Mouse (Mus musculus) cerebellum, adult 2 months (tissue): ENCODE data around the gene H2-Q6. TPM values are rescaled to one million over a fixed set of nuclear protein-coding genes. Genes with fewer than 3 reads are reported as not detected.
"Not testable (repeated sequence)": the region's sequence is repeated elsewhere in the genome, so short reads cannot be mapped to it uniquely, and the experiment has no call there.

Experiments
- DNase-seq, 2 experiments: peaks; one replicate each; pipeline ENCODE4 v3.0.0; 2021
- H3K27ac ChIP-seq: fragments of 200-500 bp; 2 replicates; pipeline ENCODE4 v1.5.1; 2012; ENCODE audit warnings: low read length, control low read depth, inconsistent platforms; ENCODE audit not compliant: insufficient read depth
- H3K27me3 ChIP-seq: fragments of 200-500 bp; 2 replicates; pipeline ENCODE4 v1.6.1; 2012; ENCODE audit warnings: inconsistent platforms, mild to moderate bottlenecking, low read length, moderate library complexity; ENCODE audit not compliant: control insufficient read depth, insufficient read depth
- H3K4me1 ChIP-seq: fragments of 200-500 bp; 2 replicates; pipeline ENCODE4 v1.6.1; 2011; ENCODE audit warnings: low read length; ENCODE audit not compliant: control insufficient read depth, insufficient read depth
- H3K4me3 ChIP-seq: fragments of 200-500 bp; replicated peaks from 2 replicates; pipeline ENCODE3; 2011; ENCODE audit warnings: mild to moderate bottlenecking, low read depth, low read length, control low read depth; ENCODE audit not compliant: insufficient read depth
- CTCF ChIP-seq: fragments of 200-500 bp; IDR thresholded peaks from 2 replicates; pipeline ENCODE4 v1.5.1; 2011; ENCODE audit warnings: low read depth, mild to moderate bottlenecking, control low read depth, low read length, moderate library complexity, borderline replicate concordance; ENCODE audit not compliant: insufficient read depth
- POLR2A ChIP-seq: fragments of 200-500 bp; IDR thresholded peaks from 2 replicates; pipeline ENCODE4 v1.6.1; 2011; ENCODE audit warnings: low read length, control low read depth, borderline replicate concordance; ENCODE audit not compliant: insufficient read depth
- WGBS: fragments of 180-500 bp; shearing (Covaris S2); methylation state at CpG from one replicate; pipeline ENCODE4 v1.1.7; 2018; 5-methylcytosine and 5-hydroxymethylcytosine counted together
- polyA plus RNA-seq: library from polyadenylated mRNA; depleted of rRNA; stranded (reverse); fragments of >200 nt; gene quantifications from 2 replicates; pipeline ENCODE4 v1.2.3, GENCODE M21; 2012; rRNA removed

The H2-Q6 gene
- 0.90 and 1.4 TPM in 2 replicates for polyA plus RNA-seq

- H3K27me3 ChIP-seq, H3K4me1 ChIP-seq, H3K27ac ChIP-seq, H3K4me3 ChIP-seq: not testable (repeated sequence)
- DNase-seq, result peak in 1 of 2 experiments; percentile 17
- 2% methylated on average over 60 of the region's 66 CpGs for WGBS
Observed at GRCm38 (mm10) chr17:35424624-35425416, at the start of gene H2-Q6. TSS of gene H2-Q6 (plus strand) at chr17:35424850.

GRCm38 (mm10) chr17:35379369-35379728 lies 45.3 kb upstream of the H2-Q6 start, which contains the start of gene H2-Q4:
TSS of gene H2-Q4 (plus strand) at chr17:35379617.
- Histone ChIP-seq H3K27me3 (no peaks in the 10 kb centered on the region; the same call in 1 of the 2 replicates), H3K4me3 (peak within 1 kb of the TSS; percentile 52), H3K27ac (no peak within 1 kb of the TSS), H3K4me1 (no peaks in the 10 kb centered on the region)
- peak; percentile 58 to 64 for DNase-seq
- 2% methylated on average over 16 of the region's 16 CpGs for WGBS
- TF ChIP-seq POLR2A (no peak), CTCF (no peak)

- peak overlapping the region; percentile 52 for H3K4me3 ChIP-seq
- WGBS, result 2% methylated on average over 70 of the region's 70 CpGs
- H3K27ac ChIP-seq, result no peak overlapping the region
- DNase-seq, result no peak
- no peaks in the 10 kb centered on the region; the same call in 1 of the 2 replicates for H3K27me3 ChIP-seq
- H3K4me1 ChIP-seq, result no peaks in the 10 kb centered on the region
- TF ChIP-seq CTCF (no peak), POLR2A (no peak)
Observed at GRCm38 (mm10) chr17:35379729-35380451, 44.8 kb upstream of the H2-Q6 start.

GRCm38 (mm10) chr17:35389796-35390195 lies 34.9 kb upstream of the H2-Q6 start:
- H3K4me3 ChIP-seq, DNase-seq, H3K27ac ChIP-seq, H3K4me1 ChIP-seq, H3K27me3 ChIP-seq: not testable (repeated sequence)
- WGBS, result 8% methylated on average over 7 of the region's 7 CpGs

GRCm38 (mm10) chr17:35392671-35393070 lies 32.0 kb upstream of the H2-Q6 start:
- WGBS, result 79% methylated on average over 2 of the region's 2 CpGs
- H3K4me1 ChIP-seq, DNase-seq, H3K27me3 ChIP-seq, H3K27ac ChIP-seq, H3K4me3 ChIP-seq: not testable (repeated sequence)

- H3K27me3 ChIP-seq, H3K4me1 ChIP-seq, DNase-seq, H3K27ac ChIP-seq, H3K4me3 ChIP-seq: not testable (repeated sequence)
- 1% methylated on average over 56 of the region's 75 CpGs for WGBS
Observed at GRCm38 (mm10) chr17:35393864-35394800, 30.5 kb upstream of the H2-Q6 start.

- H3K4me3 ChIP-seq, DNase-seq: not testable (repeated sequence)
- WGBS, result 87% methylated on average over 2 of the region's 2 CpGs
Observed at GRCm38 (mm10) chr17:35396956-35397355, 27.7 kb upstream of the H2-Q6 start.

GRCm38 (mm10) chr17:35413057-35413456 lies 11.6 kb upstream of the H2-Q6 start:
- not testable (repeated sequence) for H3K4me3 ChIP-seq, H3K4me1 ChIP-seq, H3K27ac ChIP-seq, H3K27me3 ChIP-seq, DNase-seq
- no CpG with 5 or more reads among the region's 1 CpGs for WGBS

More at GRCm38 (mm10) chr17:35396956-35397355, 27.7 kb upstream of the H2-Q6 start:
- H3K27ac ChIP-seq, H3K4me1 ChIP-seq, H3K27me3 ChIP-seq: not testable (repeated sequence)

- H3K4me1 ChIP-seq, H3K27me3 ChIP-seq, H3K27ac ChIP-seq, H3K4me3 ChIP-seq, DNase-seq: not testable (repeated sequence)
- 60% methylated on average over 1 of the region's 10 CpGs for WGBS
Observed at GRCm38 (mm10) chr17:35415273-35416129, 9.1 kb upstream of the H2-Q6 start.
